Mouse (Mus musculus) stomach, embryonic 14.5 days (tissue): ENCODE results near the gene Dusp5. TPM values are rescaled to one million over a fixed set of nuclear protein-coding genes. Genes with fewer than 3 reads are reported as not detected.

Source experiments
- ATAC-seq: fragments of 200-750 bp; cut with Nextera tagmentation; 2 replicates; pipeline ENCODE4 v1.8.0; 2017; ENCODE audit warnings: low read depth, moderate TSS enrichment; ENCODE audit not compliant: insufficient number of reproducible peaks, insufficient read depth, low FRiP score
- H3K27ac ChIP-seq: fragments of 300-500 bp; sonication (generic); 2 replicates; pipeline ENCODE4 v1.5.1; 2014; ENCODE audit warnings: mild to moderate bottlenecking, low read length, moderate library complexity, mixed read lengths
- H3K27me3 ChIP-seq: fragments of 300-500 bp; sonication (generic); 2 replicates; pipeline ENCODE4 v1.6.1; 2014; ENCODE audit warnings: low read length, control low read depth, mixed read lengths; ENCODE audit not compliant: control insufficient read depth, insufficient read depth
- H3K36me3 ChIP-seq: fragments of 300-500 bp; sonication (generic); 2 replicates; pipeline ENCODE4 v1.6.1; 2014; ENCODE audit warnings: mild to moderate bottlenecking, control low read depth, low read length, moderate library complexity, mixed read lengths; ENCODE audit not compliant: control insufficient read depth, insufficient read depth
- H3K4me1 ChIP-seq: fragments of 300-500 bp; sonication (generic); 2 replicates; pipeline ENCODE4 v1.6.1; 2014; ENCODE audit warnings: low read length, control low read depth, mixed read lengths; ENCODE audit not compliant: control insufficient read depth, insufficient read depth
- H3K4me2 ChIP-seq: fragments of 300-500 bp; sonication (generic); replicated peaks from 2 replicates; pipeline ENCODE4 v1.6.1; 2014; ENCODE audit warnings: low read depth, low read length, control low read depth
- H3K4me3 ChIP-seq: fragments of 300-500 bp; sonication (generic); 2 replicates; pipeline ENCODE4 v1.5.1; 2014; ENCODE audit warnings: low read depth, low read length, control low read depth
- H3K9ac ChIP-seq: fragments of 300-500 bp; sonication (generic); replicated peaks from 2 replicates; pipeline ENCODE4 v1.6.1; 2014; ENCODE audit warnings: low read depth, mild to moderate bottlenecking, control low read depth, low read length, moderate library complexity, mixed read lengths
- H3K9me3 ChIP-seq: fragments of 300-500 bp; sonication (generic); 2 replicates; pipeline ENCODE4 v1.6.1; 2016; ENCODE audit warnings: low read depth, low read length, control low read depth; ENCODE audit not compliant: control insufficient read depth
- WGBS: fragments of 180-500 bp; shearing (Covaris S2); extraction: QIAGEN DNeasy Blood & Tissue Kit; methylation state at CpG from one replicate; pipeline ENCODE4 v1.1.7; 2014; 5-methylcytosine and 5-hydroxymethylcytosine counted together
- polyA plus RNA-seq: library from polyadenylated mRNA; unstranded; fragments of >200 nt; fragmentation: Nextera tagmentation; extraction: Ambion mirVana; gene quantifications from 2 replicates; pipeline ENCODE4 v1.2.1, GENCODE M21; 2014

Gene Dusp5
- polyA plus RNA-seq, 1 experiment from 2014 or later, result 4.6 TPM

- ATAC-seq, result no peak
- Histone ChIP-seq H3K27me3 (no peaks in the 10 kb centered on the region), H3K36me3 (no peaks in the 10 kb centered on the region), H3K4me1 (no peaks in the 10 kb centered on the region), H3K4me2 (no peak overlapping the region), H3K9ac (no peak overlapping the region), H3K27ac (no peak overlapping the region), H3K4me3 (no peak overlapping the region), H3K9me3 (no peaks in the 10 kb centered on the region)
- 83% methylated on average over 7 of the region's 7 CpGs for WGBS
These were observed 24.7 kb upstream of the Dusp5 start for GRCm38 (mm10) chr19:53504181-53504580.

- Histone ChIP-seq H3K9ac (no peak overlapping the region), H3K27me3 (no peaks in the 10 kb centered on the region), H3K4me3 (no peak overlapping the region), H3K4me2 (no peak overlapping the region), H3K9me3 (no peaks in the 10 kb centered on the region), H3K36me3 (no peaks in the 10 kb centered on the region), H3K4me1 (no peaks in the 10 kb centered on the region), H3K27ac (no peak overlapping the region)
- 49% methylated on average over 10 of the region's 10 CpGs for WGBS
- ATAC-seq, result no peak
These were observed 23.2 kb upstream of the Dusp5 start for GRCm38 (mm10) chr19:53505728-53506127.

GRCm38 (mm10) chr19:53507497-53507896, 21.4 kb upstream of the Dusp5 start:
- H3K36me3 ChIP-seq, result no peaks in the 10 kb centered on the region
- WGBS, result 60% methylated on average over 8 of the region's 8 CpGs
- H3K27me3 ChIP-seq, result no peaks in the 10 kb centered on the region
- H3K9me3 ChIP-seq, result no peaks in the 10 kb centered on the region
- no peak overlapping the region for H3K4me2 ChIP-seq
- H3K4me1 ChIP-seq, result peaks cover 10% of the 10 kb centered on the region; the same call in 1 of the 2 replicates
- H3K27ac ChIP-seq, result no peak overlapping the region
- no peak overlapping the region for H3K9ac ChIP-seq
- peak; percentile 40; the same call in 1 of the 2 replicates for ATAC-seq
- H3K4me3 ChIP-seq, result no peak overlapping the region

GRCm38 (mm10) chr19:53511244-53511934, 17.5 kb upstream of the Dusp5 start:
- H3K9ac ChIP-seq, result no peak overlapping the region
- H3K9me3 ChIP-seq, result no peaks in the 10 kb centered on the region
- no peaks in the 10 kb centered on the region for H3K27me3 ChIP-seq
- H3K27ac ChIP-seq, result no peak overlapping the region
- H3K4me3 ChIP-seq, result no peak overlapping the region
- H3K4me2 ChIP-seq, result no peak overlapping the region
- H3K36me3 ChIP-seq, result no peaks in the 10 kb centered on the region
- WGBS, result 34% methylated on average over 13 of the region's 13 CpGs
- peak; percentile 77 for ATAC-seq
- H3K4me1 ChIP-seq, result peaks cover 10% of the 10 kb centered on the region; the same call in 1 of the 2 replicates

DNA sequence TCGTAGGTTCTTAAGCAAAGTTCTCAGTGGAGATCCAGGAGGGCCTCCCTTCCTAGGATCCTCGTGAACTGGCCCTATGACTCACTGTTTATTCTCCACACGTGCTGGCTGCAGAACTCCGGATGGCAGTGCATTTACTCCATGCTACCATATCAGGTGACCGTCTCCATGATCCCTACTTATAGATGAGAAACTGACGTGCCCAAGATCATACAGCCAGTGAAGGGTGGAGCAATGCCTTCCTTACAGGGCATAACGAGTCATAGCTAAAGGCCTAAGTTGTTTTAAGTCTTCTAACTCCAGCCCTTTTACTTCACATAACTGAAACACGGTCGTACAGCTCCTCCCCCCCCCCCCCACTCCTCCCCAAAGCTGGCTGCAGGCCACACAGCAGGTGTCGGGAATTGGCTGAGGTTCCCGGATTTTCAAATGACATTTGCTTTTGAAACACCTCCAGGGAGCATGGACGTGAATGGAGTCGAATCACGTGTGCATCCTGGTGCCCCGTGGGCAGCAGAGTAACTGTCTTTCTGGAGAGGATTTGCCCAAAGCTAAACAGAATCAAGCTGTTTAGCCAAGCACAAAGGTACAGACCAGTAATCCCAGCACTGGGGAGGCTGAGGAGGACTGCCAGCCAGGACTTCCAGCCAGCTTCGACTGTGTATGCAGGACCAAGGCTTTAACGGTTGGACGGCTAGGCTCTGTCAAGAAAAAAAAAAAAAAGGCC, 11.4 kb upstream of the Dusp5 start:
- 37% methylated on average over 18 of the region's 18 CpGs for WGBS
- H3K36me3 ChIP-seq, result no peaks in the 10 kb centered on the region

GRCm38 (mm10) chr19:53519549-53519948, 9.4 kb upstream of the Dusp5 start:
- 0 out of 2 replicates have a peak, but pooled peaks cover 4% of the 10 kb centered on the region for H3K4me1 ChIP-seq
- no peak for ATAC-seq
- no peak overlapping the region for H3K4me3 ChIP-seq
- no peaks in the 10 kb centered on the region for H3K9me3 ChIP-seq
- no peak overlapping the region for H3K4me2 ChIP-seq
- H3K36me3 ChIP-seq, result no peaks in the 10 kb centered on the region
- WGBS, result 55% methylated on average over 8 of the region's 8 CpGs
- no peak overlapping the region for H3K27ac ChIP-seq
- H3K27me3 ChIP-seq, result no peaks in the 10 kb centered on the region
- H3K9ac ChIP-seq, result no peak overlapping the region

More for the DNA sequence above, 11.4 kb upstream of the Dusp5 start:
- Histone ChIP-seq H3K4me3 (no peak overlapping the region), H3K9ac (no peak overlapping the region), H3K4me2 (no peak overlapping the region), H3K4me1 (0 out of 2 replicates have a peak, but pooled peaks cover 4% of the 10 kb centered on the region), H3K9me3 (no peaks in the 10 kb centered on the region), H3K27me3 (no peaks in the 10 kb centered on the region), H3K27ac (no peak overlapping the region)
- ATAC-seq, result no peak

DNA sequence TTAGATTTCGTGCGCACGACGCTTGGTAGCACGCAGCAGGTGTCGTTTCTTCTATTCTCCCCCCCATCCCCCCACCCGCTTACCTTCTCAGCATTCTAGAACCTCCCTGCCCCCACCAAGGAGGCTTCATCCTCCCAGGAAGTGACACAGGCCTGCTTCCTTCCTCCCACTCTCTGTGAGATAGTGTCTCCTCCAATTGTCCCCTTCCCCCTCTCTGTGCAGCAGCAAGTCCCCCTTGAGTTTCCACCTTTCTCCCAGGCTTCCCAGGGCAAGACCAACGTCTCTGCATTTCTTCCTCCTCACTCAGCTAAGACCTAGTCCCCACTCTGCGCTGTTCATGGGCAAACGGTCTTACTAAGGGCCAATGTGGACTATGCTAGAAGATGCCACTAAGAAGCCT, 8.9 kb upstream of the Dusp5 start:
- no peaks in the 10 kb centered on the region for H3K27me3 ChIP-seq
- H3K36me3 ChIP-seq, result no peaks in the 10 kb centered on the region
- 77% methylated on average over 10 of the region's 10 CpGs for WGBS
- no peak overlapping the region for H3K9ac ChIP-seq
- no peak overlapping the region for H3K27ac ChIP-seq
- H3K9me3 ChIP-seq, result no peaks in the 10 kb centered on the region
- H3K4me1 ChIP-seq, result 0 out of 2 replicates have a peak, but pooled peaks cover 4% of the 10 kb centered on the region
- no peak overlapping the region for H3K4me3 ChIP-seq
- H3K4me2 ChIP-seq, result no peak overlapping the region
- ATAC-seq, result no peak

- ATAC-seq, result no peak
- Histone ChIP-seq H3K27ac (no peak overlapping the region), H3K4me3 (no peak overlapping the region), H3K4me2 (no peak overlapping the region), H3K27me3 (no peaks in the 10 kb centered on the region), H3K9me3 (no peaks in the 10 kb centered on the region), H3K36me3 (no peaks in the 10 kb centered on the region), H3K9ac (no peak overlapping the region), H3K4me1 (0 out of 2 replicates have a peak, but pooled peaks cover 4% of the 10 kb centered on the region)
- 48% methylated on average over 11 of the region's 11 CpGs for WGBS
These were observed 7.6 kb upstream of the Dusp5 start for GRCm38 (mm10) chr19:53521137-53521795.
